Mouse (Mus musculus): ENCODE measurements around the gene Hltf.

- TF ChIP-seq CTCF (IDR thresholded peaks at IDR 0.05; ENCODE audit: low read depth, low read length) (no peak), POLR2A (IDR thresholded peaks at IDR 0.05; ENCODE audit: insufficient read depth, low read length) (no peak), EP300 (IDR thresholded peaks at IDR 0.05; ENCODE audit: insufficient read depth, low read depth, low read length) (no peak)
Measured at GRCm38 (mm10) chr3:20076145-20077053, 18.8 kb downstream of the Hltf start.

All from ES-Bruce4 (cell line).